Mouse (Mus musculus): ENCODE measurements around the gene Tgfa. TPM values are rescaled to one million over a fixed set of nuclear protein-coding genes. Genes with fewer than 3 reads are reported as not detected.
A peak's percentile ranks its signal among the peaks of the same experiment; 100 is the strongest.

Tgfa gene
- polyA plus RNA-seq, 1 experiment from 2014 or later = 8.9 TPM

GRCm38 (mm10) chr6:86260322-86261050 lies 65.5 kb downstream of the Tgfa start:
- H3K4me3 ChIP-seq (replicated peaks) = no peak overlapping the region
- H3K9ac ChIP-seq = no peak overlapping the region
- H3K4me1 ChIP-seq = no peaks in the 10 kb centered on the region
- no peak overlapping the region for H3K4me2 ChIP-seq (replicated peaks)
- no peak overlapping the region for H3K27ac ChIP-seq (replicated peaks)
- ATAC-seq (ENCODE audit: insufficient number of reproducible peaks, low FRiP score, low TSS enrichment, low read depth) = no peak
- no peaks in the 10 kb centered on the region for H3K36me3 ChIP-seq
- no peaks in the 10 kb centered on the region for H3K27me3 ChIP-seq
- WGBS = 54% methylated on average over 7 of the region's 7 CpGs
- H3K9me3 ChIP-seq (replicated peaks) = no peaks in the 10 kb centered on the region

GRCm38 (mm10) chr6:86266786-86267185 lies 71.8 kb downstream of the Tgfa start:
- WGBS = 61% methylated on average over 5 of the region's 5 CpGs
- H3K36me3 ChIP-seq = no peaks in the 10 kb centered on the region
- no peaks in the 10 kb centered on the region; the same call in 1 of the 2 replicates for H3K27me3 ChIP-seq
- ATAC-seq (ENCODE audit: insufficient number of reproducible peaks, low FRiP score, low TSS enrichment, low read depth) = no peak
- H3K4me2 ChIP-seq (replicated peaks) = no peak overlapping the region
- H3K4me3 ChIP-seq (replicated peaks) = no peak overlapping the region
- no peaks in the 10 kb centered on the region for H3K9me3 ChIP-seq (replicated peaks)
- no peak overlapping the region for H3K9ac ChIP-seq
- peaks cover 8% of the 10 kb centered on the region; the same call in 1 of the 2 replicates for H3K4me1 ChIP-seq
- H3K27ac ChIP-seq (replicated peaks) = peak overlapping the region; percentile 63; the same call in 1 of the 2 replicates

- 59% methylated on average over 8 of the region's 8 CpGs for WGBS
Observed at GRCm38 (mm10) chr6:86270373-86271068, 75.5 kb downstream of the Tgfa start.

GRCm38 (mm10) chr6:86271130-86271529 lies 76.1 kb downstream of the Tgfa start:
- no peak overlapping the region for H3K4me2 ChIP-seq (replicated peaks)
- H3K9me3 ChIP-seq (replicated peaks) = no peaks in the 10 kb centered on the region
- H3K4me3 ChIP-seq (replicated peaks) = no peak overlapping the region
- WGBS = 89% methylated on average over 5 of the region's 5 CpGs
- ATAC-seq (ENCODE audit: insufficient number of reproducible peaks, low FRiP score, low TSS enrichment, low read depth) = no peak
- H3K27ac ChIP-seq (replicated peaks) = no peak overlapping the region
- no peaks in the 10 kb centered on the region for H3K36me3 ChIP-seq
- H3K9ac ChIP-seq = no peak overlapping the region
- H3K4me1 ChIP-seq = peaks cover 8% of the 10 kb centered on the region; the same call in 1 of the 2 replicates
- H3K27me3 ChIP-seq = no peaks in the 10 kb centered on the region; the same call in 1 of the 2 replicates

More at GRCm38 (mm10) chr6:86270373-86271068, 75.5 kb downstream of the Tgfa start:
- Histone ChIP-seq H3K36me3 (no peaks in the 10 kb centered on the region), H3K4me3 (replicated peaks) (no peak overlapping the region), H3K4me1 (peaks cover 8% of the 10 kb centered on the region; the same call in 1 of the 2 replicates), H3K27ac (replicated peaks) (no peak overlapping the region), H3K9me3 (replicated peaks) (no peaks in the 10 kb centered on the region), H3K9ac (no peak overlapping the region), H3K27me3 (no peaks in the 10 kb centered on the region; the same call in 1 of the 2 replicates), H3K4me2 (replicated peaks) (no peak overlapping the region)
- no peak for ATAC-seq (ENCODE audit: insufficient number of reproducible peaks, low FRiP score, low TSS enrichment, low read depth)

GRCm38 (mm10) chr6:86275704-86276103 lies 80.7 kb downstream of the Tgfa start:
- 90% methylated on average over 4 of the region's 4 CpGs for WGBS
- Histone ChIP-seq H3K9ac (no peak overlapping the region), H3K27me3 (no peaks in the 10 kb centered on the region; the same call in 1 of the 2 replicates), H3K4me3 (replicated peaks) (no peak overlapping the region), H3K27ac (replicated peaks) (no peak overlapping the region), H3K36me3 (no peaks in the 10 kb centered on the region), H3K9me3 (replicated peaks) (no peaks in the 10 kb centered on the region), H3K4me2 (replicated peaks) (no peak overlapping the region), H3K4me1 (no peaks in the 10 kb centered on the region)
- no peak for ATAC-seq (ENCODE audit: insufficient number of reproducible peaks, low FRiP score, low TSS enrichment, low read depth)

- H3K4me3 ChIP-seq (replicated peaks) = no peak overlapping the region
Observed at GRCm38 (mm10) chr6:86276816-86277215, 81.8 kb downstream of the Tgfa start.

GRCm38 (mm10) chr6:86277620-86278019 lies 82.6 kb downstream of the Tgfa start:
- no peaks in the 10 kb centered on the region for H3K9me3 ChIP-seq (replicated peaks)
- H3K4me3 ChIP-seq (replicated peaks) = no peak overlapping the region
- H3K4me1 ChIP-seq = no peaks in the 10 kb centered on the region
- H3K27ac ChIP-seq (replicated peaks) = no peak overlapping the region
- H3K9ac ChIP-seq = no peak overlapping the region
- 73% methylated on average over 7 of the region's 7 CpGs for WGBS
- ATAC-seq (ENCODE audit: insufficient number of reproducible peaks, low FRiP score, low TSS enrichment, low read depth) = no peak
- H3K36me3 ChIP-seq = no peaks in the 10 kb centered on the region
- no peaks in the 10 kb centered on the region for H3K27me3 ChIP-seq
- no peak overlapping the region for H3K4me2 ChIP-seq (replicated peaks)

More at GRCm38 (mm10) chr6:86276816-86277215, 81.8 kb downstream of the Tgfa start:
- H3K9me3 ChIP-seq (replicated peaks) = no peaks in the 10 kb centered on the region
- H3K27me3 ChIP-seq = no peaks in the 10 kb centered on the region
- H3K36me3 ChIP-seq = no peaks in the 10 kb centered on the region
- H3K4me1 ChIP-seq = no peaks in the 10 kb centered on the region
- no peak overlapping the region for H3K27ac ChIP-seq (replicated peaks)
- WGBS = 88% methylated on average over 2 of the region's 2 CpGs
- no peak for ATAC-seq (ENCODE audit: insufficient number of reproducible peaks, low FRiP score, low TSS enrichment, low read depth)
- H3K4me2 ChIP-seq (replicated peaks) = no peak overlapping the region
- H3K9ac ChIP-seq = no peak overlapping the region

- no peak overlapping the region for H3K27ac ChIP-seq (replicated peaks)
- H3K27me3 ChIP-seq = no peaks in the 10 kb centered on the region
- H3K9me3 ChIP-seq (replicated peaks) = no peaks in the 10 kb centered on the region
- H3K4me2 ChIP-seq (replicated peaks) = no peak overlapping the region
- H3K4me1 ChIP-seq = no peaks in the 10 kb centered on the region
- WGBS = 69% methylated on average over 11 of the region's 11 CpGs
- no peak overlapping the region for H3K4me3 ChIP-seq (replicated peaks)
- H3K9ac ChIP-seq = no peak overlapping the region
- ATAC-seq (ENCODE audit: insufficient number of reproducible peaks, low FRiP score, low TSS enrichment, low read depth) = no peak; the same call in 1 of the 2 replicates
- H3K36me3 ChIP-seq = no peaks in the 10 kb centered on the region
Observed at GRCm38 (mm10) chr6:86281573-86282210, 86.7 kb downstream of the Tgfa start.

GRCm38 (mm10) chr6:86293301-86293700 lies 98.3 kb downstream of the Tgfa start:
- H3K4me2 ChIP-seq (replicated peaks) = no peak overlapping the region
- no peaks in the 10 kb centered on the region for H3K9me3 ChIP-seq (replicated peaks)
- H3K4me1 ChIP-seq = peaks cover 4% of the 10 kb centered on the region; the same call in 1 of the 2 replicates
- H3K4me3 ChIP-seq (replicated peaks) = no peak overlapping the region
- ATAC-seq (ENCODE audit: insufficient number of reproducible peaks, low FRiP score, low TSS enrichment, low read depth) = no peak
- WGBS = 59% methylated on average over 8 of the region's 8 CpGs
- no peak overlapping the region for H3K9ac ChIP-seq
- no peaks in the 10 kb centered on the region for H3K36me3 ChIP-seq
- no peaks in the 10 kb centered on the region for H3K27me3 ChIP-seq
- no peak overlapping the region for H3K27ac ChIP-seq (replicated peaks)

- H3K4me3 ChIP-seq (replicated peaks) = no peak overlapping the region
- no peak for ATAC-seq (ENCODE audit: insufficient number of reproducible peaks, low FRiP score, low TSS enrichment, low read depth)
- H3K9me3 ChIP-seq (replicated peaks) = no peaks in the 10 kb centered on the region
Observed at GRCm38 (mm10) chr6:86295451-86295850, 100.4 kb downstream of the Tgfa start.

GRCm38 (mm10) chr6:86296126-86296525 lies 101.1 kb downstream of the Tgfa start:
- Histone ChIP-seq H3K27ac (replicated peaks) (no peak overlapping the region), H3K4me1 (peaks cover 4% of the 10 kb centered on the region; the same call in 1 of the 2 replicates), H3K27me3 (no peaks in the 10 kb centered on the region), H3K4me3 (replicated peaks) (no peak overlapping the region), H3K36me3 (no peaks in the 10 kb centered on the region), H3K4me2 (replicated peaks) (no peak overlapping the region), H3K9me3 (replicated peaks) (no peaks in the 10 kb centered on the region), H3K9ac (no peak overlapping the region)
- 93% methylated on average over 3 of the region's 3 CpGs for whole genome bisulfite sequencing
- ATAC-seq (ENCODE audit: insufficient number of reproducible peaks, low FRiP score, low TSS enrichment, low read depth) = no peak

More at GRCm38 (mm10) chr6:86295451-86295850, 100.4 kb downstream of the Tgfa start:
- Histone ChIP-seq H3K4me1 (peaks cover 4% of the 10 kb centered on the region; the same call in 1 of the 2 replicates), H3K9ac (no peak overlapping the region), H3K27me3 (no peaks in the 10 kb centered on the region), H3K4me2 (replicated peaks) (no peak overlapping the region), H3K36me3 (no peaks in the 10 kb centered on the region), H3K27ac (replicated peaks) (no peak overlapping the region)
- 63% methylated on average over 8 of the region's 8 CpGs for WGBS
